Mouse (Mus musculus) forebrain, embryonic 16.5 days (tissue): ENCODE measurements at regions not wholly inside any gene's neighbourhood (a gene's known extent, or its start where the extent isn't known, plus 50 kb on each side); places are given as distances from the start of the nearest gene placed in this dataset.

Experiments
- ATAC-seq: fragments of 200-750 bp; cut with Nextera tagmentation; 2 replicates; pipeline ENCODE4 v1.8.0; 2017; ENCODE audit warnings: mild to moderate bottlenecking, moderate library complexity
- H3K27ac ChIP-seq: fragments of 300-500 bp; sonication (generic); 2 replicates; pipeline ENCODE4 v1.5.1; 2014; ENCODE audit warnings: low read length, control low read depth
- H3K27me3 ChIP-seq: fragments of 300-500 bp; sonication (generic); replicated peaks from 2 replicates; pipeline ENCODE4 v1.6.1; 2014; ENCODE audit warnings: low read length; ENCODE audit not compliant: control insufficient read depth, insufficient read depth
- H3K36me3 ChIP-seq: fragments of 300-500 bp; sonication (generic); 2 replicates; pipeline ENCODE4 v1.6.1; 2014; ENCODE audit not compliant: control insufficient read depth, insufficient read depth
- H3K4me1 ChIP-seq: fragments of 300-500 bp; sonication (generic); replicated peaks from 2 replicates; pipeline ENCODE4 v1.6.1; 2014; ENCODE audit warnings: low read length; ENCODE audit not compliant: control insufficient read depth, insufficient read depth
- H3K4me2 ChIP-seq: fragments of 300-500 bp; sonication (generic); 2 replicates; pipeline ENCODE4 v1.6.1; 2014; ENCODE audit warnings: mild to moderate bottlenecking, low read length, control low read depth
- H3K4me3 ChIP-seq: fragments of 300-500 bp; sonication (generic); replicated peaks from 2 replicates; pipeline ENCODE4 v1.5.1; 2014; ENCODE audit warnings: mild to moderate bottlenecking, low read length, control low read depth
- H3K9ac ChIP-seq: fragments of 300-500 bp; sonication (generic); replicated peaks from 2 replicates; pipeline ENCODE4 v1.6.1; 2014; ENCODE audit warnings: low read depth, low read length, control low read depth
- H3K9me3 ChIP-seq: fragments of 300-500 bp; sonication (generic); 2 replicates; pipeline ENCODE4 v1.6.1; 2016; ENCODE audit warnings: low read length; ENCODE audit not compliant: control insufficient read depth
- WGBS: fragments of 180-500 bp; shearing (Covaris S2); extraction: QIAGEN DNeasy Blood & Tissue Kit; methylation state at CpG from one replicate; pipeline ENCODE4 v1.1.7; 2014; 5-methylcytosine and 5-hydroxymethylcytosine counted together

GRCm38 (mm10) chr13:5724364-5724763, 136.9 kb upstream of the Klf6 start:
- H3K9ac ChIP-seq, result no peak overlapping the region
- H3K4me1 ChIP-seq, result peaks cover 4% of the 10 kb centered on the region
- no peaks in the 10 kb centered on the region for H3K36me3 ChIP-seq
- no peak for ATAC-seq
- no peak overlapping the region for H3K4me3 ChIP-seq
- H3K27ac ChIP-seq, result no peak overlapping the region
- no peaks in the 10 kb centered on the region for H3K27me3 ChIP-seq
- no peak overlapping the region for H3K4me2 ChIP-seq
- WGBS, result 63% methylated on average over 1 of the region's 1 CpGs
- no peaks in the 10 kb centered on the region for H3K9me3 ChIP-seq

DNA sequence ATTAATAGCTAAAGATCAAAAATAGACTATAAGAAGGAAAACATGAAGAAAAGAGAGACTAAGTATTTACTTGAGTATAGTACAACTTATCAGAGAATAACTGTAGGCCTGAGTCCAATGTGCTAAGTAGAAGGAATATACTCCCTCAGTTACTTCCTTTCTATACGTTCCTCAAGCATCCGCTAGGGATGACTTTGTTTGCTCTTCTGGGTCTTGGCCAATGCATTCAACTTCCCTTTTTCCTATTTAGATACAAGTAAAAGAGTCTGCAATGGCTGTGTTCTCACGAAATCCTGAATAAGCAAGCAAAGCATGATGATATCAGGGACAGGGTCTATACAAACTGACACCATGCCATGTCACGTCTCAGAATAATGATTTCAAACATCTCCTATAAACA, 135.3 kb upstream of the Klf6 start:
- Histone ChIP-seq H3K27ac (no peak overlapping the region), H3K9ac (no peak overlapping the region), H3K27me3 (no peaks in the 10 kb centered on the region), H3K4me3 (no peak overlapping the region), H3K4me1 (peaks cover 4% of the 10 kb centered on the region), H3K36me3 (no peaks in the 10 kb centered on the region), H3K9me3 (no peaks in the 10 kb centered on the region), H3K4me2 (no peak overlapping the region)
- ATAC-seq, result no peak
- WGBS, result 89% methylated on average over 4 of the region's 4 CpGs

GRCm38 (mm10) chr13:5726446-5726845, 134.8 kb upstream of the Klf6 start:
- Histone ChIP-seq H3K9ac (no peak overlapping the region), H3K4me3 (no peak overlapping the region)
- 92% methylated on average over 1 of the region's 1 CpGs for WGBS

GRCm38 (mm10) chr13:5728172-5728571, 133.1 kb upstream of the Klf6 start:
- no peaks in the 10 kb centered on the region for H3K36me3 ChIP-seq
- H3K9ac ChIP-seq, result no peak overlapping the region
- no peaks in the 10 kb centered on the region for H3K9me3 ChIP-seq
- H3K4me2 ChIP-seq, result no peak overlapping the region
- 0 out of 2 replicates have a peak, but pooled peaks have one; percentile 10 for ATAC-seq
- H3K4me3 ChIP-seq, result no peak overlapping the region
- H3K27ac ChIP-seq, result no peak overlapping the region
- 83% methylated on average over 2 of the region's 2 CpGs for WGBS
- H3K27me3 ChIP-seq, result no peaks in the 10 kb centered on the region
- H3K4me1 ChIP-seq, result peaks cover 4% of the 10 kb centered on the region

More at GRCm38 (mm10) chr13:5726446-5726845, 134.8 kb upstream of the Klf6 start:
- ATAC-seq, result no peak
- Histone ChIP-seq H3K27ac (no peak overlapping the region), H3K4me1 (peaks cover 4% of the 10 kb centered on the region), H3K9me3 (no peaks in the 10 kb centered on the region), H3K36me3 (no peaks in the 10 kb centered on the region), H3K27me3 (no peaks in the 10 kb centered on the region), H3K4me2 (no peak overlapping the region)

- H3K36me3 ChIP-seq, result no peaks in the 10 kb centered on the region
- peaks cover 4% of the 10 kb centered on the region for H3K4me1 ChIP-seq
- no peak overlapping the region for H3K27ac ChIP-seq
- no peak overlapping the region for H3K9ac ChIP-seq
- ATAC-seq, result peak; percentile 78
- H3K4me3 ChIP-seq, result no peak overlapping the region
- 5% methylated on average over 1 of the region's 1 CpGs for WGBS
- H3K9me3 ChIP-seq, result no peaks in the 10 kb centered on the region
- no peaks in the 10 kb centered on the region for H3K27me3 ChIP-seq
- H3K4me2 ChIP-seq, result no peak overlapping the region
Measured at GRCm38 (mm10) chr13:5728808-5729207, 132.5 kb upstream of the Klf6 start.

DNA sequence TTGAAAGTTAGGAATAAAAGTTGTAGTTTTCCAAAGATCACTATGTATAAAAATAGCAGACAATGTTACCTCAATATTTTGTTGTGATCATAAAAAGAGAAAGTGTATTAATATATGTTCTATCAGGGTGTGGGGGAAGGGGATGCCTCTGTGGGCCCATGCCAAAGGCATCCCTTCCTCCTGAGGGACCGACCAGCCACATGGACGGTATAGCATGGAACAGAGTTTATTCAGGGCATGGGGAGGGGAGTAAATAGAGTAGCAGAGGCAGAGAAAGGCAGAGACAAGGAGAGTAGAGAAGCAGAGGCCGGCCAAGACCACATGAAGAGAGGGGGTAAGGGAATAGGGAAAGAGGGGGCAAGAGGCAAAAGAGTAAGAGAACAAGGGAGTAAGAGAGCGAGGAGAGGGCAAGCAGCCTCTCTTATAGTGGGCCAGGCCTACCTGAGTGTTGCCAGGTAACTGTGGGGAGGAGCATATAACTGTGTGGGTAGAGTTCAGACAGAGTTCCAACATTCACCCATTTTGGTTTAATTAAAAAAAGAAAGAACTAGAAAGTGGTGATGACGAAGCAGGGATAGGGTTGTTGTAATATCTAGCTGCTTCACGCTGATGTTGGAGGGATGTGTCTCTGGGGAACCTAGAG, 131.7 kb upstream of the Klf6 start:
- ATAC-seq, result peak; percentile 41; the same call in 1 of the 2 replicates

DNA sequence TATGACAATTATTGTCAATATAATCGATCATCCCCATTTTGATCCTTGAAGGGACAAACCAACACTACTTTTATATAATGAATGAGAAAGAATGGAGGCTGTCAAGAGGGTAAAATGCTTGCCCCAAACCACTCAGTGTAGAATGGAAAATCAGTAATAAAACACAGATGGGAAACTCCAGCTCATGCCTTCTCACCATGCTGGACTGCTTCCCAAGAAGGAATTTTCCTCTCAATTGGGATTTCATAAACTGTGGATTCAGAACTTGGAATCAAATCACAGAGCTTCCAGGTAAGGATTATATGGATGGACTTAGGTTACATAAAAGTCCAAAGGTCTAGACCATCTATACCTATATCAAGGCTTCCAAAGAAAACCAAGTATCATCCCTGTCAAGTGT, 129.1 kb upstream of the Klf6 start:
- H3K9ac ChIP-seq, result no peak overlapping the region
- 91% methylated on average over 1 of the region's 1 CpGs for WGBS
- H3K4me2 ChIP-seq, result no peak overlapping the region
- no peaks in the 10 kb centered on the region for H3K36me3 ChIP-seq
- H3K4me3 ChIP-seq, result no peak overlapping the region
- no peak for ATAC-seq
- peaks cover 4% of the 10 kb centered on the region for H3K4me1 ChIP-seq
- H3K27me3 ChIP-seq, result no peaks in the 10 kb centered on the region
- no peak overlapping the region for H3K27ac ChIP-seq
- H3K9me3 ChIP-seq, result no peaks in the 10 kb centered on the region

More for the DNA sequence above, 131.7 kb upstream of the Klf6 start:
- Histone ChIP-seq H3K36me3 (no peaks in the 10 kb centered on the region), H3K9me3 (no peaks in the 10 kb centered on the region), H3K4me3 (no peak overlapping the region), H3K27me3 (no peaks in the 10 kb centered on the region), H3K9ac (no peak overlapping the region), H3K4me1 (peaks cover 4% of the 10 kb centered on the region), H3K27ac (no peak overlapping the region), H3K4me2 (no peak overlapping the region)
- 65% methylated on average over 6 of the region's 6 CpGs for WGBS

- Histone ChIP-seq H3K4me2 (no peak overlapping the region), H3K36me3 (no peaks in the 10 kb centered on the region), H3K9me3 (no peaks in the 10 kb centered on the region), H3K27me3 (no peaks in the 10 kb centered on the region), H3K9ac (no peak overlapping the region), H3K27ac (no peak overlapping the region), H3K4me3 (no peak overlapping the region), H3K4me1 (no peaks in the 10 kb centered on the region)
- no peak for ATAC-seq
Measured at GRCm38 (mm10) chr13:5735027-5735624, 126.2 kb upstream of the Klf6 start.

GRCm38 (mm10) chr13:5736472-5736871, 124.8 kb upstream of the Klf6 start:
- H3K9me3 ChIP-seq, result no peaks in the 10 kb centered on the region
- no peak overlapping the region for H3K9ac ChIP-seq
- H3K27me3 ChIP-seq, result no peaks in the 10 kb centered on the region
- H3K4me1 ChIP-seq, result no peaks in the 10 kb centered on the region
- ATAC-seq, result no peak
- no peak overlapping the region for H3K4me2 ChIP-seq
- H3K4me3 ChIP-seq, result no peak overlapping the region
- no peak overlapping the region for H3K27ac ChIP-seq
- whole genome bisulfite sequencing, result 94% methylated on average over 6 of the region's 6 CpGs
- no peaks in the 10 kb centered on the region for H3K36me3 ChIP-seq
